Mouse (Mus musculus): Measurements from ENCODE around the gene Tmem108.

Tmem108 gene

DNA sequence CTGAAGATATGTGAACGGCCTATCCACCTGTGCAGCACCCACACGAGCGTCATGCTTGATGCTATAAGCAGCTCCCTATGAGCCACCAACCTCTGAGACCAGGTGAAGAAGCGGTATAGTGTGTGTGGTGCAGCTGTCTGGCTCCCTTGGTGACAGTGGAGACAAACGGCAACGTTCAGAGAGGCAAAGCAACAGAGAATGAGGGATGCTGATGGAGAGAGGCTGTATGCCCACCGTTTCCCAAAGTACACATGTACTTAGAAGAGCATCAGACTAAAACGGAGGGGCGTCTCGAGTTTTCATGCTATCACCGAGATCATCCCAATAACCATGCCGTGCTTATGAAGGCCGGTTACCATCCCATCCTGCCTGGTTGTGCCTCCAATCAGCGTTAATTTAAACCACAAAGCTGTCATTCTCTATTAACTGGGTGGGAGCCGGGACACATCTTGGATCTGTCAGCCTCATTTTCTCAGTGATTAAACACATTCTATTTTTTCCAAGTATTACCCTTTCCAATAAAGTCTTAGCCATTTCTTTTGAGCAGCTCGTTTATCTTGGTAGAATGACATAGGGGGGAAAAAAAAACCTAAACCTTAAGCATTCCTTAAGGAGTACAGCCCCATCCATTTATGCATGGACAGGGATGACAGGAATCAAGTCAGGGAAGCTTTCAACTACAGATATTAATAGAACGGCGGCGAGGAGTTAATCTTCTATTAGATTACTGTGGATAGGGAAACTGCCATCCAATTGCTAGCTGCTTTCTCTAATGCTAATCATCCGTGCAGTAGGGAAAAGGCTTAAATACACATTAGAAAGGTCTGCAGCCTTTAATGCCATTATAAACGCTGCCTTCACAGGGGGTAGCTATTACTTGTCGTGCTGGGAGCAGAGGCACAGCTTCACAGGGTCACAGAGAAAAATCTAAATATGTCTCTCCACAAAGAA lies 214.7 kb downstream of the Tmem108 start:
- no peak for DNase-seq (ENCODE audit: low read depth)

DNA sequence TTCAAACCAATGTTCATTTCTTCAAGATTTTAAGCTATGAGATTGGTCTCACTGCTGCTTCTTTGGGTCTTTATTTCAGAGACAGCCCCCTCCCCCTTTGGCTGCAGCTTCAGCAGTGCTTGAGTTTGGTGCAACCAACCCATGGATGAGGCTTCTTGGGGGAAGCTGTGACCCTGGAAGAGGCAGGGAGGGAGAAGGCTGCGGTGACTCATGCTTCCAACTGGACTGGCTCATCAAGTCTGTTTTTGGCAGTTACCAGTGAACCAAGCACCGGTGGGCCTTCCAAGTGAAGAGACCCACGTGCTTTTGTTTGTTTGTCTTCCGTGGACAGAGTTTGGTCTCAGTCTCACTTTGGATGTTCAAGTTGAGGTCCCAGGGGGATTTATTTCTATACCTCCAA lies 215.9 kb downstream of the Tmem108 start:
- DNase-seq (ENCODE audit: low read depth) = no peak

DNA sequence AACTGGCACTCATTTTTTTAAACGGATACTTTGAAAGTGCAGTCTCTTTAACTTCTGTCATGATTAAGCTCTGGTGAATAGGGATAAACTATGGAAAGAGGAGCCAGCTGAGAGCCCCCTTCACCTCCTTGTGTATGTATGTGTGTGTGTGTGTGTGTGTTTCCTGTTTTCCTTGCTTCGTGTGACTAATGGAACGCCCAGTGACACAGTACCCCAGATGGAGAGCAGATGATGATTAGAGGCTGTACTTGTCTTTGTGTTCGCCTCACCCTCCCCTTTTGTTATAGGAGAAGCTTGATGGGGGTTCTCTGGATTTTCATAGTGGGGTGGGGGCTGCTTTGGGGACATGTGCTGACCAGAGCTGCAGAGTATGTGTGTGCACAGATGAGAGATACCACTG lies 216.4 kb downstream of the Tmem108 start:
- no peak for DNase-seq (ENCODE audit: low read depth)

DNA sequence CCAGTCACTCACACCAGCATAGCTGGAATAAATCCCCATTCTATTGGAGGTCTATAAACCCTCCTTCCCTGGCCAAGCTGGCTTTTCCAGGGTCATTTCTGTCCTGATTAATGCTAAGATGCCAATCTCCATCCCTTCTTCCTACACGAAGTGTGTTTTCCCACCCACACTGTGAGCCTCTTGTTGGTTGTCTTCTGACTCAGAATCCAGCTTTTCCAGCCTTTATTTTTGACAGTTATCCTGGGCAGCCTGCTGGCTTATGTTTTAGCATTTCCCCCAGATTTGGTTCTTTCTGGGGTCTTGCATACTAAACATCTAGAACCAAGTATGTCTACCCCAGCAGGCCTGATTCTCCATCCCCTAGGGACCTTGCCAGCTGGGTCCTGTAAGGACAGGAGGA lies 217.0 kb downstream of the Tmem108 start:
- no peak for DNase-seq (ENCODE audit: low read depth)

DNA sequence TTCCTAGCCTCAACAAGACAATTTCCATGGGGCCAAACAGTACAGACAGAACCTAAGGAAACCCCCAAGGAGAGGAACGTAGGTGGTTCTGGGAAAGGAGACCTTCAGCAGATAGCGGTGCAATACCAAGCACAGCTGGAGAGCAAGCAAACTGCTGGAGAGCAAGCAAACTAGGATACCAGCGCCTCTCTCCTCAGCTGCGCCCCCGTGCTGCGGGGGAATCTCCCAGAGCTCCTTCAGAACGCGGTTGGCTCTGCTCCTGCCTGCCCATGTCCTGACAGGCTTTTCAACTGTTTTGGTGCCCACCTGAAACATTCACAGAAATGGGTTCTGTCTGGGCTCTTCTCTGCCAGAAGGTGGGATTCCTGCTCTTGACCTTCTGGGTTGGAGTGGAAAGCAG lies 221.1 kb downstream of the Tmem108 start:
- no peak for DNase-seq (ENCODE audit: low read depth)

DNA sequence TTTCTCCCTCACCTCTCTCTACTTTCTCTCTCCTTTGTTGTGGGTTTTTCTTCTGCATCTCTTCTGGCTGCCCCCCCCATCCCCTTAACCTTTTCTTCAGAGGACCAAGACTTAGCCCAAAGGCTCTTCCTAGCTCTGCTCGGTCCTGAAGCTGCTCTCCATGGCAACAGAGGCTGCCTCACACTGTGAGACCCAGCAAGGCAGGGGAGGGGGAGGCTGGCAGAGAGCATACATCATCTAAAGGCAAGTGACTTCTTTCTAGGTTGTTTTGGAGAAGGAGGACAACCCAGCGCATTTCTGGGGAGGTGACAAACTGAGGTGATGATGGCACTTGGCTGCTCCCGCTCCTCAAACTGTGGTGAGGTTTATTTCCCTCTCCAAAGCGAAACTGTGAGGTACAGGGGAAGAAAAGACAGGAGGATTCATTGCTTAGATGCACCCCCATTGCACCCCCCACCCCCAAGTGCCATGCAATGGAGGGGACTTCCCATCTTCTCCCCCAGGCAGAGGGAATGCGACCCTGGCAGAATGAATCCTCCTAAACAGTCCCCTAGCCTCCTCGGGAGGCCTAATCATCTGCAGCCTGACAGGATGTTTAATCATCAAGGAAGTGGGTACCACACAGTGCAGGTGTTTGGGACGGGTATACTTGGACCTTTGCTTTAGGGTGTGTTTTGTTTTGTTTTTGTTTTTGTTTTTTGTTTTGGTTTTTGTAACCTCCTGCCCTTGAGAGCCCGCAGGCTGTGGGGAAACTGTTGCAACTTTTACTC lies 223.4 kb downstream of the Tmem108 start:
- no peak for DNase-seq (ENCODE audit: low read depth)

DNA sequence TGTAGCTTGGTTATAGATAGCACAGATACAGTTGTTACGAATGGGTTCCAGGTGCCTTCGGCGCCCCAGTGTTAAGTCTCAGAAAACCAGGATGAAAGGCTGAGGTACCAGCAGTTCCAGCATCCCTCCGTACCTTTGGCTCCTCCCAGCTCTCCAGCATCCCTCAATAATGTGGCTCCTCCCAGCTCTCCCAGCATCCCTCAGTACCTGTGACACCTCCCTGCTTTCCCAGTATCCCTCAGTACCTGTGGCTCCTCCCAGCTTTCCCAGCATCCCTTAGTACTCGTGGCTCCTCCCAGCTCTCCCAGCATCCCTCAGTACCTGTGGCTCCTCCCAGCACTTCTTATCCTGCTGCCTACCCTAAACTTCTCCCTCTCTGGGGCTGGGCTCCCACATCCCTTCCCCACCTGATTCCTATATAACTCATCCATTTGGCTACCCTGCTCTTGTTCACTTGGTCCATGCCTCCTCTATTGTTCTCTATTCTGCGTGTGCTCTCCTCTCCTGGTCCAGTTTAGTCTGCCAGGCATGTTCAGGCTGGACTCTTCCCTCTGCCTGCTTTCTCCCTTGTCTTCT lies 225.5 kb downstream of the Tmem108 start:
- DNase-seq (ENCODE audit: low read depth) = no peak

DNA sequence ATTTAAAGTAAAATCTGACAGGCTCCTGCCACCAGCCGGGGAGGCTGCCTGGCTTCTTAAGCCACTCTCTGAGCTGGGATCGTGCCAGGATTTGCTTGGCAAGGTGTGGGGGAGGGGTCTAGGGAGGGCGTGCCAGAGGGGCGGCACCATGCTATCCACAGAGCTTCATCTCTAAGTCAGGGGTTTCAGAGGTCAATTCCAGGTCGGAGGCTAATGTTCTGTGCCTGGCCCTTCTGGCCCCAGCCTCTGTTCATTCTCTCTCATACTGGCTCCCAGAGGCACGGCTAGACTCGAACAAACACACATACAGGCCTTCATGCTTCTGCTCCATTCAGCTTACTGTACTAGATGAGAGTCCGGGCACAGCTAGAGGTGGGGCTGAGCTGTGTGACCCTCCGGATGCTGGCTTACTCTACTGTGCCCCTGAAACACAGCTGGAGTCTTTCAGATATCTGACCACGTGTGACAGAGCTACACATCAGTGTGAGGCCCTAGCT lies 236.5 kb downstream of the Tmem108 start:
- DNase-seq (ENCODE audit: low read depth) = no peak

DNA sequence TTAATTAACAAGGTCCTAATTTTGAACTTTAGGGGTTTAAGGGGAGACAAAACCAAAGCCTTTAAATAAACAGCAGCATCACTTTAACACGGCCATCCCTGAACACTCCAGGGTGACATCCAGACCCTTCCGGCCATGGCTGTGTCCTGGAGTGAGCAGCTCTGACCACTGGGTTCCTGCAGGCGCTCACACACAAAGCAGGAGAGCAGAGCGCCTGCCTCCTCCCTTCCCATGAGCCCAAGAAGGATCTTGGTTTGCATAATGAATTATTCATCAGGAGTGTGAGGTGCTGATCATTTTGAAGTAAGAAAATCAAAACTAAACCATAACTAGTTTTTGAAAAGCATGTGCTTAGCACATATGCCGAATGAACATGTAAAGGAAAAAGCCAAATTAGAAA lies 237.0 kb downstream of the Tmem108 start:
- DNase-seq (ENCODE audit: low read depth) = no peak

DNA sequence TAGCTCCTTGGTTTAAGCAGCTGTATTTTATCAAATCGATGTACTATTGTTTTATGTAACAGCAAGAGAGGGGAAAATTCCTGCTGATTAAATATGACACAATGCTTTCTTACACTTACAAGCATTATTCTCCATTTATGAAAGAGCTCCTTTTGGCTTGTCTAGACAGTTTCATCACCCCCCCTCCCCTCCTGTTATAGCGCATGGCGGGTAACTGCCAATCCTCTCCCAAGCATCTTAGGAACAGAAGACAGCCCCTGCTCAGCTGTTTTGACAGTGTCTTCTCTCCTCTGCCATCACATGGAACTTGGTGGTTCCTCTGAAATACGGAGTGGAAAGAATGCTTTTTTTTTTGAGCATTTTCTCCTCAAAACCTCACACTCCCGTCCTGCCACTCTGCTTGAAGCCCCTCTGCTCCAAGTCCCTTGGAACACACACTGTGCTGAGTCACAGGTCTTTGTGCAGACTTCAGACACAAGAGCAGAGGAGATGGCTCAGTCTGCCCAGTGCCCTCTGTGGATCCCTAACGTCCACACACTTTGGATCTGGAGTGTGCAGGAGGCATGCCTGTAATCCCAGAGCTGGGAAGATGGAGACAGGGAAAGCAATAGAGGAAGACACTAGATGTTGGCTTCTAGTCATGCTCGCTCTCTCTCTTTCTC lies 237.8 kb downstream of the Tmem108 start:
- DNase-seq (ENCODE audit: low read depth) = no peak

DNA sequence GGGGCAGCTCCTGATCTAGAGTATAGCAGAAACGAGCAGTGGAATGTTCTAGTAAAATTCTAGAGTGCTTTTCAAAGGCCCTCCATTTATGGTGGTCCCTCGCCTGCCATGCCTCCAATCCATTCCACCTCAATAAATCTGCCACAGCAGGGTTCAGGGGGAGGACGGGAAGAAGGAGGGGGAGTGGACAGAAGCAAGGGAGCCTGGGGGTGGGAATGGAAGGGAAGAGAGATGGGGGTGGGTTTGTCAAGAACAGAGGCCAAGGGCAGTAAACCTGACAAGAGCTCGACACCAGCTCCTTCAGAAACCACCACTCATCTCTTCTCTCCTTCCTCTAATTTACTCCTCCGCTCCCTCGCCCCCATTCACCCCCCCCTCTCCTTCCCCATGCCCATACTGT lies 238.6 kb downstream of the Tmem108 start:
- DNase-seq (ENCODE audit: low read depth) = no peak

DNA sequence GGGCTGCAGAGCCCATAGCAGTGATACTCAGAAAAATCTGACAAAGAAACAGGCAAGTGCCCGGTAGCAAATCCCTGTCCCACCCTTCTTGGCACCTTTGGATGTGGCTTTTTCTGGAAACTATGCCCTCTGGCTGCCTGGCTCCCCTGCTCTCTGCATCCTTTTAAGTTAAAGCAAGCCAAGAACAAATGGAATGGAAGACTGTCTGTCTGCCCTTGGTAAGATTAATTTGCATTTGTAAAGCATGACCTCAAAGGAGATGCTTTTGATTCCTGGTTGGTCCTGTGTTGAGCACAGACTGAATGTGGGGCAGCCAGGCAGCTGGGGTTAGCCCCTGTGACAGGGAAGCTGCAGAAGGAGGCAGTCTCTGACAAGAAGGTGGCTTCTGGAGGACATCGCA lies 247.8 kb downstream of the Tmem108 start:
- DNase-seq (ENCODE audit: low read depth) = no peak

DNA sequence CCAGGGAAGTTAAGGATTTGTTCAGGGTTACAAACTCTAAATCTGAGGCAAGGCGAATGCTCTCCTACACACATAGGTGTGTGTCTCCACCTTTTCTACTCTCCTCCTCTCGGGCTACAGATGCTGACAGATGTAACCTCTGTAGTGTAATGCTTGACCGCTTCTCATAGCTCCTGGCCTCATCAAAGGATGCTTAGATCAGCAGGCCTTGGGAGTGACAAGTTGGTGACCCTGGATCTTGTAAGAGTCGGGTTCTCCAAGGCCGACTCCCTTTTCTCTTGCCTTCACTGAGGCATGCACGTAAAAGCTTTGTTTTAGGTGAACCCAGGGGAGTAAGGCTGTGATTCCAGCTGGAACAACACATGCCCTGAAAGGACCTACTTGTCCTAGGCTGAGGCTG lies 249.4 kb downstream of the Tmem108 start:
- no peak for DNase-seq (ENCODE audit: low read depth)

DNA sequence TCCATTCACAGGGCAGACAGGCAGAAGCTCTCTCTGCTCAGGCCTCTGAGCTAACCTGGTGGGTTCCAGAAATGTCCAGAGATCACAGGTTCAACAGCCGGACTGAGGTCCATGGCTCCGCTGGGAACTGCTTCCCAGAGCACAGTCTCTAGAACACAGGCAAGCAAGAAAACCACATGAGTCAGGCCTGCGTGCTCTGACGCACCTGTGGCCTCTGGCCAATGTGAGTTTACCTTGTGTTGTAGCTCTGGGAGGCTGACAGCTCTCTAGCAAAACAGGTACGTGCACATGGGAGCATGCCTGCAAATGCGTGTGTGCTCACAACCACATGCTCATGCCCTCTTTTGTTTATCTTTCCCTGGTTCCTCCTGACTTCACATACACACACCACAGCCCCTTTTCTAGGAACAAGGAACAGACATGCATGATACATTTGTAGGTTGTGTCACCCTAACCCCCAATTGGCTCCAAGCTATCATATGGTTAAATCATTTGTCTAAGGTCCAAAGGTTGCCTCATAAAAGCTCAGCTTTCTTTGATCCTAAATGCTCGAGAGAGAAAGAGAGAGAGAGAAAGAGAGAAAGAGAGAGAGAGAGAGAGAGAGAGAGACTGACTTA lies 254.6 kb downstream of the Tmem108 start:
- DNase-seq (ENCODE audit: low read depth) = no peak

DNA sequence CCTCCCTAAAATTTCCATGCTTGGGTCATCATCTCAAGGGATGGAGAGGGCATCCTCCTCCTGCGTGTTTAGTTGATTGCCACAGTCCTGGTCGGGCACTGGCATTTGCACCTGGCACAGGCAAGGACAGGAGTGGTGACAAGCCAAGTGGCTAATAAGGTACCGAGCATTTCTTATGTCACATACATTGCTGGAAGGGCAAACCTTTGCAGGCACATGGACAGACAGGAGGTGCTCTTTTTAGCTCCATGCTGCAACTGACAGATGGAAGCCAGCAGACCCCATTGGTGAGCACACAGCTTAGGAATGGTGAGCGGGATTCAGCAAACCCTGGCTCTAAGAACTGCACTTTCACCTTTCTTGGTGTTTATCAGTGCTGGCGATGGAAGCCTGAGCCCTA lies 256.6 kb downstream of the Tmem108 start:
- no peak for DNase-seq (ENCODE audit: low read depth)

DNA sequence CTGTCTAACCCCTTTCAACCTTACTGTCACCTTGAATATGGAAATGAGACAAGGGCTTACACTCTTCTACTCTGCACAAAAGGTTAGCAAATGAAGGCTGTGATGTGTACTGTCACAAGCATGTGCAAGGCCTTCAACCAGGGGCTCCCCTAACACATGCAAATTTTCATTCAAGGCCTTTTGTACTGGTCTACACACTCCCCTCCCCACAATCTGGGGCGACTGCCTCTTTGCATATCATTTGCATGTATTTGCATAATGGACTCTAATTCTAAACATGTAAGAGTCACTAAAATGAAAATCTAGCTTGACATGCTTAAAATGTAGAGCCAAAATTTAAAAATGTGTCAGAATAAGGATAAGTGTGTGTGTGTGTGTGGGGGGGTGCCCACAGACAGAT lies 257.0 kb downstream of the Tmem108 start:
- no peak for DNase-seq (ENCODE audit: low read depth)

DNA sequence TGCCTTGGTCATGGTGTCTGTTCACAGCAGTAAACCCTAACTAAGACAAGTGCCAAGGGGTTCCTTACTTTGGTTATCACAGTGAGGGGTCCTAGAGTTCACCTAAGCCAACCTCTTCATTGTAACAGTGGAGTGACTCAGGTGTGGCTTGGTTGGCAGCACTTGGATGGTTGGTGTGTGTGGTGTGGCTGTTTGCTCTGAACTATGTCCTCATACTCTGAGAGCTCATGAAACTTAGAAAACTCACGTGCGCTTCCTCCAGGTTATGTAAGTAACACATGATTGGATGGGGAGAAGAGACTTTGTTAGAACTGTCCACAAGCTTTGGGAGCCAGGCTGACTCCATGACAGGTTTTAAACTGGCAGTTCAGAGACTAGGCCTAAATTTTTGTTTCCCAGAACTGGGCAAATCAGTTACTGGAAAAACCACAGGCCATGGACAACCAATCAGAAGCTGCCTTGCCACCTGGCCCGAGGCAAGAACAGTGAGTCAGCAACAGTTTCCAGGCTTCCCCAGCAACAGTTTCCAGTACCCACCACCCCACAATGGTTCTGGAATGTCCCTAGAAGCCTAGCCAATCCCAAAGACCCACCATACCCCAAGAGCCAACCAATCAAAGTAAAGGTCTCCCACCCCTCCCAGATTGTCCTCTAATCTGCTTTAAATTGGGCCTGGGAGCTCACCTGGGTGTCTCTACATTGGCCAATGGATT lies 257.9 kb downstream of the Tmem108 start:
- DNase-seq (ENCODE audit: low read depth) = no peak

DNA sequence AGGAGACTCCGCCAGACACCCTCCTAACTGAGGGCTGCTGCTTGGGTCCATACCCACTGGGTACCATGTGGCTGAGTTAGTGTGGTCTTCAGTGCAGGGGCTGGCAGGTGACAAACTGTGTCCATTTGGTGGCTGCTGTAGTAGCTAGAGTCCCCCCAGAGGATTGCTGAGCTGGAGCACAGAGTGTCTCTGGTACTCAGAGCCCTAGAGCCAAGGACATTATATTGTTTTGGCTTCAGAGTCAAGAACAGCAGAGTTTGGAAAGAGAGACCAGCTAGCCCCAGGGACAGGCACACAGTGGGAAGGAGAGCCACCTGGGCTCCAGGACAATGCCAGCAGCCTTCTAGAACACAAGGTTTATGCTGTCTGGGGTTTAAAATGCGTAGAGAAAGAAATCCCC lies 259.0 kb downstream of the Tmem108 start:
- no peak for DNase-seq (ENCODE audit: low read depth)

DNA sequence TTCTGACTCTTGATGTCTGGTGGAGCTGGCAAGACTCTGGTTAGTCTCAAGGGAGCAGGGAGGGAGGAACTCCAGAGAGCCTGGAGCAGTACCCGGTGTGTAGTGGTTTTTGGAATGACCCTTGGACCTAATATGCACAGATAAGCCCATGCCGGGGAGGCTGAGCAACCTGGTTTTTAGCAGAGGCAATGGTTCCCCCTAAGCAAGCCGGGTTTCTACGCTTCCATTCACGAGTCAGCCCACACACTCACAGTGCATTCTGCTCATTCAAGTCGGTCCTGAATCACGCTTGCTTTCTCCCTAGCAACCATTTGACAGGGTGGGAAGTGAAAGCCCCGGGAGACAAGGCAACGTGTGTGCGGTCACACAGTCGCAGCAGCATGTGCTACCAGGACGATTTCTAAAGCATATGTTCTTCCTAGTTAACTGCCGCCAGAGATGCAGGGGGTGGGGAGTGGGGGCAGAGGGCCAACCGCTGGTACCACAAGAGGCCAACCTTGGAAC lies 259.7 kb downstream of the Tmem108 start:
- DNase-seq (ENCODE audit: low read depth) = no peak

DNA sequence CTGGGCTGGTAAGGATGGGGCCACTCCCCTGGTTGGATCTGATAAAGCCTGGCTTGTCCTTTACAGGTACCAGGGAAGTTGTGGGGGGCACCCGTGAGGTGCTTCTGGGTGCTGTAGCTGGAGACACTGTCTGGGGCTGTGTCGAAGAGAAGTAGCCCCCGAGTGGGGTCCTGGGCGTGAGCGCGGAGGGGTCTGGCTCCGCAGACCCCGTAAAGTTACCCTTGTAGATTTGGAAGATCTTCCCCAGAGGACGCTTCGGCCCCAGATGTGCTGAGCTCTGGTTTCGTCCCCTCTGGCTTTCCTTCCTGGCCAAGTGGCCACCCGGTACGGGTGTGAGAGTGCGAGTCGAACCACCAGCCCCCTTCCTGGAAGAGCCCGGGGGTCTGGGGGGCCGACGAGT lies 262.3 kb downstream of the Tmem108 start:
- DNase-seq (ENCODE audit: low read depth) = no peak

DNA sequence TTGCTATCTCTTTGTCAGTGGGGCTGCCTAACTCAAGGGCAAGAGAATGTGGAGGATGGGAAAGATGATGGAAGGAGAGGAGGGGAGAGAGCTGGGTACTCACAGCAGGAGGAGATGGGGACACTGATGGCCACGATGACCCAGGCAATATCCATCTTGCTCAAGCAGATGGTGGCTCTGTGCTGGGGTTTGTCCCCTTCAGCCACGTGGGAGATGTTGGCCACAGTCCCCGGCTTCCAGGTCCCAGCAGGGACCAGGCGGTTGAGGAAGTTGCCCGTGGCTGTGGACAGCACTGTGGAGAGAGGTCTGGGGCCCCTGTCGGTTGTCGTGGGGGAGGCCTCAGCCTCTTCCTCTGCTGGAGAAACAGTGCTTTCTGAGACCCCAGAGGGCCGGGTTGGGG lies 262.9 kb downstream of the Tmem108 start:
- no peak for DNase-seq (ENCODE audit: low read depth)
